Mouse (Mus musculus): ENCODE measurements around the gene Btbd9.

DNA sequence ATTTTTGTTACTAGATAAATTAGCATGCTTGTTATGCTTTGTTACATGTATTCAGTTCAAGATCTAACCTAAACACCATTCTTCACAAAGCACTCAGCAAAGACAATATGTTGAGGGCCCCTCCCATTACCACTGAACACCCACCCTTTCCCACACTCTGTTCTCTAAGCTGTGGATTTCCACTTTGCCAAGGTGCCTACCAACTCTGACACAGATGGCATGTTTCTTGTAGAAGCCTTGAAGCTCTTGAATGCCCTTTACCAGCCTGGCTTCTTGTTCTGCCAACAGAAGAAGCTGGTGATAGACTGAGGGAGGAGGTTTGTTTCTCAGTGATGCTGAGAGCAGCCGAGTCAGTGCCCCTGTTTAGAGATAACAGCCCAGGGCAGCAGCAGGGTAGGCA lies 256.0 kb downstream of the Btbd9 start:
- TF ChIP-seq USF1 (IDR thresholded peaks at IDR 0.05; ENCODE audit: low read depth) (no peak), POLR2A (IDR thresholded peaks at IDR 0.05; ENCODE audit: insufficient read length, low read depth) (no peak), CEBPB (IDR thresholded peaks at IDR 0.05; ENCODE audit: insufficient read depth, poor library complexity, severe bottlenecking) (no peak), MYOD1 (IDR thresholded peaks at IDR 0.05; ENCODE audit: control insufficient read depth in 1 of 3, insufficient read length in 2 of 3, low read depth in 2 of 3) (no peak), TCF12 (IDR thresholded peaks at IDR 0.05; ENCODE audit: insufficient read depth, poor library complexity, severe bottlenecking) (no peak), REST (IDR thresholded peaks at IDR 0.05; ENCODE audit: insufficient read depth, insufficient read length) (no peak), MAX (IDR thresholded peaks at IDR 0.05; ENCODE audit: low read depth) (no peak), TCF3 (IDR thresholded peaks at IDR 0.05; ENCODE audit: insufficient read length, low read depth) (no peak)
